Mouse (Mus musculus): ENCODE results near the gene Npl.

The Npl gene

GRCm38 (mm10) chr1:153486120-153486519, 63.7 kb downstream of the Npl start:
- ChIA-PET CTCF (interaction anchor here in 1 of 4 experiments (0.6 kb wide), 1 partner anchor 64 kb away, joined by 4 read pairs; no protein-coding TSS in a partner anchor), POLR2A (interaction anchor here (0.7 to 21.5 kb wide), 27 partner anchors 8 to 390 kb away, joined by 3 to 558 read pairs (median 4); partner anchors contain the start of gene Shcbp1l (in 1 of the 4))

- ChIA-PET POLR2A (interaction anchor here (0.6 to 21.5 kb wide), 28 partner anchors 8 to 389 kb away, joined by 3 to 558 read pairs (median 4); no protein-coding TSS in a partner anchor), CTCF (interaction anchor here in 1 of 4 experiments (1.0 kb wide), 1 partner anchor 8 kb away, joined by 3 read pairs; no protein-coding TSS in a partner anchor)
These were observed 64.5 kb downstream of the Npl start for GRCm38 (mm10) chr1:153485201-153485796.

DNA sequence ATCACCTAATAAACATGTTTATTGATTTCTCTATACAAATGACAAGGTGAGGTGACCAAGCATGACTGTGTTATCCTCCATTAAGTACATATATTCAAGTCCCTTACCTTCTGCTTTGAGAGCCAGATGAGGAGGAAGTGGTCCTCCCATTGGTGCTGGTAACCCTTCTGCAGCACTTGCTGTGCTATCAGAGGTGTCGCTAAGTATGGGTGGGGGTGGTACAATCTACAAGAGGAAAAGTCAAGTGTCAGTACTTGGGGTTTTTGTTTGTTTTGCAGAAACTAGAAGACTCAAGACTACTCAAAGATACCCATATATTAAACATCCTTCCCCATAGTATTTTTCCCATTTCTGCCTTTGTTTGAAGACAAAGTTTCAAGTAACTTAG, 68.8 kb downstream of the Npl start:
- ChIA-PET CTCF (interaction anchor here in 1 of 4 experiments (1.2 kb wide), 1 partner anchor 13 kb away, joined by 3 read pairs; no protein-coding TSS in a partner anchor), POLR2A (interaction anchor here (0.6 to 21.5 kb wide), 13 partner anchors 8 to 364 kb away, joined by 3 to 558 read pairs (median 5); no protein-coding TSS in a partner anchor)

GRCm38 (mm10) chr1:153480386-153481024, 69.3 kb downstream of the Npl start:
- ChIA-PET CTCF (interaction anchor here in 1 of 4 experiments (1.2 kb wide), 1 partner anchor 12 kb away, joined by 3 read pairs; no protein-coding TSS in a partner anchor), POLR2A (interaction anchor here in 3 of 4 experiments (0.6 to 21.5 kb wide), 11 partner anchors 10 to 28 kb away, joined by 3 to 558 read pairs (median 5); no protein-coding TSS in a partner anchor)

DNA sequence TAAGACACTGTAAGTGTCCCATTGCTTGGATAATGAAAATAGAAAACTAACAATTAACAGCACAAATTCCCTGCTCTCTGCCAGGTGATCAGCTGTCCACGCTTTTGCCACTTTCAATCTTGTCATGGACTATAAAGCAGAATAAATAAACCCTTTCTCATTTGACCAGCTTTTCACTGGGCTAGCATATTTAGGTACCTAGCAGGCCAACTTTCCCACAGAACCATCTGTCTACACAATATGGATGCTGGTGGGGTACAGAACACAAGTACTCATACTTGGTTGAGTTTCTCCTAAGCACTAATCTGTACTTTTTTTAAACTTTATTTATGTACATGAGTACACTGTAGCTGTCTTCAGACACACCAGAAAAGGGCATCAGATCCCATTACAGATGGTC, 70.5 kb downstream of the Npl start:
- ChIA-PET POLR2A (interaction anchor here in 2 of 4 experiments (0.6 to 21.5 kb wide), 10 partner anchors 2 to 352 kb away, joined by 3 to 558 read pairs (median 9); partner anchors contain the start of gene Dhx9 (in 1 of the 2)), CTCF (no interaction called here)

GRCm38 (mm10) chr1:153461796-153462195, 88.0 kb downstream of the Npl start:
- POLR2A ChIA-PET: interaction anchor here in 3 of 4 experiments (1.1 to 18.2 kb wide), 7 partner anchors 8 to 23 kb away, joined by 4 to 558 read pairs (median 12); partner anchors contain the start of gene Dhx9 (in 1 of the 3)
- CTCF ChIA-PET: no interaction called here

DNA sequence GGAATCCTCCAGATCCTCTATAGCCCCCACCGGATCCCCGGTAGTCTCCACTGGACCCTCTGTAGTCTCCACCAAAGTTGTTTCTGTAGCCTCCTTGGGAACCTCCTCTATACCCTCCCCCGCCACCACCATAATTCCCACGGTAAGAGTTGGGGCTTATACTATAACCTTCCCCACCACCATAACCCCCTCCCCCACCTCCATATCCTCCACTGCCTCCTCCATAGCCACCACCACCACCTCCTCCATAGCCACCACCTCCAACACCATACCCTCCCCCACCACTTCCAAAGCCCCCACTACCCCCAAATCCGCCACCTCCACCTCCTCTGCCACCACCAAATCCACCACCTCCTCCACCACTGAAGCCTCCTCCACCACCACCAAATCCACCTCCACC, 93.7 kb downstream of the Npl start:
- CTCF ChIA-PET: no interaction called here
- POLR2A ChIA-PET: interaction anchor here in 2 of 4 experiments (1.6 to 6.4 kb wide), 4 partner anchors 11 to 27 kb away, joined by 5 to 84 read pairs (median 15); no protein-coding TSS in a partner anchor

DNA sequence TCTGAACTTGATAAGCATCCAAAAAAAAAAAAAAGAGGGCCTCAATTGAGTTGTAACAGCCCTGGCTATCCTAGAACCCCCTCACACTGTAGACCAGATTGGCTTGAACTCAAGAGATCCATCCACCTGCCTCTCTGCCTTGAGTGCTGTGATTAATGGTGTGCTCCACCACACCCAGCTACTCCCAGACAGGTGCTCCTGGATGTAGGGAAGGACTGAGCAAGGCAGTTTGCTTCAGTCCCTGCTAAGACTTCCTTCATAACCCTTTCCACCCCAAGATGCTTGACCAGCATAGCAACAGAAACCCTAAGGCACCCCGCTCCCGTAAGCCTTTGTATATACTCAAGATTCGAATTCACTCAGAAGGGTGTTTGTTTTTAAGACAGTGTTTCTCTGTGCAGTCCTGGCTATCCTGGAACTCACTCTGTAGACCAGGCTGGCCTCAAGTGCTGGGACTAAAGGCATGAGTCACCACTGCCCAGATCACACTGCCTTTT, 96.7 kb downstream of the Npl start:
- POLR2A ChIA-PET: interaction anchor here (0.6 to 6.4 kb wide), 28 partner anchors 10 to 636 kb away, joined by 3 to 84 read pairs (median 4); partner anchors contain the start of genes Rnasel (in 1 of the 4) and Shcbp1l (in 1 of the 4)
- CTCF ChIA-PET: interaction anchor here in 2 of 4 experiments (0.6 to 1.1 kb wide), 5 partner anchors 14 to 663 kb away, joined by 3 to 5 read pairs (median 3); no protein-coding TSS in a partner anchor

Data from embryonic stem cell, embryonic (primary cell).